In genomic region chr19:28382168-28382911, GRCm38 (mm10) we compare ENCODE assay signal across 11 mouse cellular contexts.
A peak's percentile ranks its signal among the peaks of the same experiment; 100 is the strongest.
DNase-seq lines count a peak whose midpoint lies in the region; ATAC-seq and TF ChIP-seq lines count a peak whose summit lies in the region.
"Had no signal": no experiment of that assay in that cellular context is flagged by ENCODE, and none has a peak within 500 bp of the region (broad histone marks: within the 10 kb centered on the region; RNA-seq: fewer than 3 reads in every experiment).

No protein-coding gene starts in this region.

- H3K9ac ChIP-seq in embryonic facial prominence, embryonic 13.5 days = no peak overlapping the region
- no peak overlapping the region for H3K9ac ChIP-seq in hindbrain, postnatal 0 days (replicated peaks; ENCODE audit: low read length)
- no peak overlapping the region for H3K9ac ChIP-seq in heart, embryonic 12.5 days
- H3K9ac ChIP-seq: stomach, embryonic 15.5 days had no signal

- DNase-seq in kidney, postnatal 4 days = peak; percentile 26 to 43
- DNase-seq in kidney, adult 11 months = no peak
- DNase-seq in hindbrain, postnatal 0 days (ENCODE audit: low spot score) = peak; percentile 72
- DNase-seq in neural tube, embryonic 10.5 days (ENCODE audit: extremely low spot score, low spot score) = peak; percentile 40
- DNase-seq in natural killer cell, adult 2 months (ENCODE audit: low spot score in 2 of 2) = no peak
- DNase-seq: adrenal gland, postnatal 36 days had no signal

- H3K36me3 ChIP-seq in embryonic facial prominence, embryonic 13.5 days = no peaks in the 10 kb centered on the region
- no peaks in the 10 kb centered on the region for H3K36me3 ChIP-seq in hindbrain, postnatal 0 days (ENCODE audit: insufficient read depth, low read length)
- H3K36me3 ChIP-seq in heart, embryonic 12.5 days = no peaks in the 10 kb centered on the region
- H3K36me3 ChIP-seq: stomach, embryonic 15.5 days had no signal

- no peaks in the 10 kb centered on the region for H3K9me3 ChIP-seq in embryonic facial prominence, embryonic 13.5 days
- no peaks in the 10 kb centered on the region for H3K9me3 ChIP-seq in hindbrain, postnatal 0 days (ENCODE audit: low read length)
- no peaks in the 10 kb centered on the region for H3K9me3 ChIP-seq in heart, embryonic 12.5 days (replicated peaks)
- H3K9me3 ChIP-seq: stomach, embryonic 15.5 days had no signal

- TF ChIP-seq CTCF in hindbrain, postnatal 0 days (IDR thresholded peaks at IDR 0.05; ENCODE audit: low read depth) = no peak

- no peaks in the 10 kb centered on the region for H3K27me3 ChIP-seq in embryonic facial prominence, embryonic 13.5 days
- H3K27me3 ChIP-seq in hindbrain, postnatal 0 days (ENCODE audit: insufficient read depth, low read length) = no peaks in the 10 kb centered on the region
- H3K27me3 ChIP-seq in heart, embryonic 12.5 days (replicated peaks) = no peaks in the 10 kb centered on the region
- H3K27me3 ChIP-seq: stomach, embryonic 15.5 days had no signal

- 36% methylated on average over 10 of the region's 10 CpGs for WGBS in embryonic facial prominence, embryonic 13.5 days
- WGBS in hindbrain, postnatal 0 days = 22% methylated on average over 10 of the region's 10 CpGs
- WGBS in heart, embryonic 12.5 days = 58% methylated on average over 10 of the region's 10 CpGs

- 0 out of 2 replicates have a peak overlapping the region, but pooled peaks have one; percentile 48 for H3K27ac ChIP-seq in embryonic facial prominence, embryonic 13.5 days
- peak overlapping the region; percentile 41; the same call in 1 of the 2 replicates for H3K27ac ChIP-seq in hindbrain, postnatal 0 days
- no peak overlapping the region for H3K27ac ChIP-seq in heart, embryonic 12.5 days (ENCODE audit: poor library complexity, severe bottlenecking)
- H3K27ac ChIP-seq: macrophage; stomach, embryonic 15.5 days had no signal

- H3K4me2 ChIP-seq in embryonic facial prominence, embryonic 13.5 days = no peak overlapping the region
- peak overlapping the region; percentile 21; the same call in 1 of the 2 replicates for H3K4me2 ChIP-seq in hindbrain, postnatal 0 days (ENCODE audit: low read depth, low read length)
- H3K4me2 ChIP-seq in heart, embryonic 12.5 days = no peak overlapping the region
- H3K4me2 ChIP-seq: stomach, embryonic 15.5 days had no signal

- ATAC-seq in embryonic facial prominence, embryonic 13.5 days (ENCODE audit: insufficient number of reproducible peaks, insufficient read depth, low FRiP score, low TSS enrichment, low read depth) = no peak
- peak; percentile 83 for ATAC-seq in hindbrain, postnatal 0 days
- ATAC-seq in heart, embryonic 12.5 days (ENCODE audit: insufficient number of reproducible peaks, low FRiP score) = no peak
- ATAC-seq in megakaryocyte-erythroid progenitor cell, adult 5-6 weeks (replicated peaks; ENCODE audit: low FRiP score, low TSS enrichment, poor library complexity, severe bottlenecking) = no peak

- peaks cover 22% of the 10 kb centered on the region for H3K4me1 ChIP-seq in embryonic facial prominence, embryonic 13.5 days
- H3K4me1 ChIP-seq in hindbrain, postnatal 0 days (ENCODE audit: insufficient read depth, low read length) = no peaks in the 10 kb centered on the region; the same call in 1 of the 2 replicates
- H3K4me1 ChIP-seq in heart, embryonic 12.5 days (replicated peaks) = no peaks in the 10 kb centered on the region; the same call in 1 of the 2 replicates
- H3K4me1 ChIP-seq: stomach, embryonic 15.5 days had no signal

- no peak overlapping the region for H3K4me3 ChIP-seq in embryonic facial prominence, embryonic 13.5 days
- H3K4me3 ChIP-seq in hindbrain, postnatal 0 days (ENCODE audit: low read length) = no peak overlapping the region
- H3K4me3 ChIP-seq in heart, embryonic 12.5 days = no peak overlapping the region
- H3K4me3 ChIP-seq: stomach, embryonic 15.5 days had no signal

Comparison
In these comparisons a context has a peak if more than half of its experiments do, and no peak if none do; other contexts are left out.
1. DNase-seq: peak in kidney, postnatal 4 days (2 of 2), hindbrain, postnatal 0 days (single experiment) and neural tube, embryonic 10.5 days (single experiment); none in kidney, adult 11 months (single experiment) and natural killer cell, adult 2 months (0 of 2).